Mouse (Mus musculus): ENCODE measurements around the gene Epha4.

Epha4 gene

GRCm38 (mm10) chr1:77514963-77515650 lies at the start of gene Epha4:
Epha4 (minus strand) TSS chr1:77515088.
- DNase-seq, result peak; percentile 42 to 60

DNA sequence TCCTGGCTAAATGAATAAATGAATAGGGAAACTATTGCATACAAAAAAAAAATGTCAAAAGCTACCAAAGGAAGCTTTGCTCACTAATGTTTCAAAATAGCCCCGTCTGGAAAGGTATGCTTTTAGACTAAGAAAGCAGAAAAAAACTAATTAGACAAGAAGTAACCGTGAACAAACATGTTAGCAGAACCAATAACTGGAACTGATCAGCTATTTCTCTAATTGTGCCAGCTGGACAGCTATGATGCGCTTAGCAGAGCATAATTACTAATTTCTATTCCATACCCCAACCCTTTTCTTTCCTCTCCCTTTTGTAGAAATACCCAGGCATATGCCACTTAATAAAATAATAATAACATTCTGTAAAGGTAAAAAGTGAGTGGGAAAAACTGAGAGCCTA lies 41.3 kb upstream of the Epha4 start:
- no peak for DNase-seq

DNA sequence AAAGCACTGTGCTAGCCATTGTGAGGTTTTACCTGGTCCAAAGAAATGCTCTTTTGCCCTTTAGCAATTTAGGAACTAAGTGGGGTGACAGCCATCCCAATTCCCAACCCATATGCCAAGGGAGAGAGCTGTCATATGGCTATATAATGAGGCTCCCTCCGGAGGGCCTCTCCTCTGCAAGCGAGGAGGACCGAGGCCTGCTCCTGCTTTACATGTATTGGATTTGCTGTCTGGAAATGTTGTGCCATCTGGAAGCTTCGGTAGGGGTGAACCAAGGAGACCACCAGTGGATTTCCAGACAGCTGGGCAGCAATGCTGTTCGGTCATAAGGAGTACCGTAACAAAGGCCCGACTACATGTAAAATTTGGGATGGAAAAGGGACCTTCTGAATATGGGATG lies 37.0 kb upstream of the Epha4 start:
- no peak for DNase-seq

DNA sequence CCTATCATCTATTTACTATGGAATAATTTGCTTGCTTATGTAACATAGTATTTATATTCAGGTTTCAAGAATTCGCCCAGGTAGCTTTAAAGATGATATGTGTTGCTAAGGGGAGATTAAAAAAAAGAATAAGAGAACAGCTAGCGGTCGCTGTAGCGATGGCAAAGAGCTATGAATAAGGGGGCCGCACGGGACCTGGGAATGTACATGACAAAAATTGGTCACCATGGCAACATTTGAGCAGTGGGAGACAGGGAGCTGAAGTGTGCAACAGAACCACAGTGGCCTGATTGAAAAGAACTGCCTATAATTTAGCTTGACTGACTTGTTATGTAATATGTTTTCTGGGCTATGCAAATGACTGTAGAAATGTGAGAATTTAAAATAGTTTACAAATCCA lies 30.8 kb upstream of the Epha4 start:
- no peak for DNase-seq

GRCm38 (mm10) chr1:77545035-77545434 lies 30.1 kb upstream of the Epha4 start:
- no peak for DNase-seq

GRCm38 (mm10) chr1:77544279-77544678 lies 29.4 kb upstream of the Epha4 start:
- no peak for DNase-seq

- no peak for DNase-seq
These were observed 25.1 kb upstream of the Epha4 start for GRCm38 (mm10) chr1:77539945-77540344.

- no peak for DNase-seq
These were observed 23.7 kb upstream of the Epha4 start for GRCm38 (mm10) chr1:77538559-77538958.

DNA sequence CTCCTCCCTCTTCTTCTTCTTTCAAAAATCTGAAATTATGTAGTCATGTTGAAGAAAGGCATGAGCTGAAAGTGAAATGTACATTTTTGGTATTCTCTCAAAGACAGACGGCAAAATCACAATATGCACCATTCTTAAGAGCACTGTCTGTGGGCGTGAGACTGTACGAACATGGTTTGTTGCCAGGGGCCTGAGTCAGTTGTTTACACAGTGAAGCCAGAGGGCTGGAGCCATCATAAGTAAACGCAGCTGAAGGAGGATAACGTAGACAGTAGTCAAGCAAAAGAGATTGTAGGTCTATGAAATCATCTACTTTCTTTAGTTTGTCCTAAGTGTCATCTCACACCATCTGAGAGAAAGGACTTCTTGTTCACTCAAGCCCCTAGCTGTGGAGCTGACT lies 21.0 kb upstream of the Epha4 start:
- DNase-seq, result no peak

DNA sequence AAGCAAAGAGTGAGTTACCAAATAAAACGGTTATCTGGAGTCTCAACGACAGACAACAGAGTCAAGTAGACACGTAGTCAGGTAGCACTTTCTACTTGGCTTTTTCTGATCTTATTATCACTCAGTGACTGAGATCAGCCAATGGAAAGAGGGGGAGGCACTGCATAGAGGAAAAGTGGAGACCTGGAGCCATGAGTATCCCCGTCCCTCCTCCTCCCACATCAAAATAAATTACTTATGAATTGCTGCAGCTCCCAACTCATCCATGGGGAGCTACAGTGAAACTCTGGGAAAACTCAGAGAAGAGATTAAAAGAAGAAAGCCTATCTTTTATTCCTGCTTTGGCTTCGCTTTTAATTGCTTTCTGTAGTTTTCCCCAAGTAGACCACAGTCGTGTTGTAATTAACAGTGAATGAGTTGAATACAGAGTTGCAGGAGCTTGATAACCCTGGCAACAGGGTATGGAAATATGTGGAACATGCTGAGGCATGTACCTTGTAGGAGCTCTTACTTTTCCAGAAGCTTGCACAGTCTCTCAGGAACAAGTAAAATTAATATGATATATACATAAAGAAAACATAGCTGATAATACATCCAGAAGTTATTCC lies 17.8 kb upstream of the Epha4 start:
- DNase-seq, result no peak

DNA sequence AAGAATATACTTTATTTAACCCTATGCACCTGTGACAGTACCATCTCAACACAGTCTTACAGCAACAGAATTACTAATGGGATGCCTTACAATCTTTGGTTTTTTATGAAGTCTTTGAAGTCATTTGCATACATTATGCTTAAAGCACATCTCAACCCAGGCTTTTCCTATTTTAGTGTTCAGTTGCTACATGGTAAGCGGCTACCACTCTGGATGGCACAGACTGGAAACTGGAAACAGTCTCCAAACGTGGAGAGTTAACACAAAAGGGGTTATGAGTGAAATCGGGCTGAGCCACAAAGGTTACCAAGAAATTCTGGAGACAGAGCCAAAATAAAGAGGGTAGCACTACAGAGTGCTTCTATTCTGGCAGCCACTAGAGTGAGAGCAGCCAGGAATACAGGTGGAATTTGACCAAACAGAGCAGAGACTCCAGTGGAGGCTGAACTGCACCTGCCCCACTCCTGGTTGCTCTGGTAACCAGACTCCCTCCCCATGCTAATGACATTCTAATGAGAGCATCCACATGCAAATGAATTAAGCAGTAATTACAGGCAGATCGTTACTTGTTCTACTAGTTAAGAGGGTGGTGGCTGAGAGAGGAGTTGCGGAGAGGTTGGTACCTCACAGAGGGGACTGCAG lies 17.2 kb upstream of the Epha4 start:
- no peak for DNase-seq

DNA sequence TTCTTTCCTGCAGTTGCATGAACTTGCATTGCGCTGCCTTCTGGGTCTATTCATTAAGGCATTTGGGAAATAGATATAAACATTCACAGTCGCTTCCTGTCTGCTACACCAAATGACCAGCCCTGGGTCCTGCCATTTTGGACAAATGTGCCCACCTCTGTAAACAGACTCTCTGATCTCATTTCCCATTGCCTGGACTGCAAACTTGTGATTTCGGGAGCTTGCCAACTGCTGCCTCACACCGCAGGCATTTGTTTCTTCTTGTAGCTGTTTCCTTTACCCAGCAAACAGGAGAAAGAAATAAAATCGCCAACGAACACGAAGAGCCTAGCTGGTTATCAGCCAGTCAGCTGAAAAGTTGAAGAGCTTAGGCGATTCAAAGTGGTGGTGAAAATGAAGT lies 10.2 kb upstream of the Epha4 start:
- DNase-seq, result no peak

DNA sequence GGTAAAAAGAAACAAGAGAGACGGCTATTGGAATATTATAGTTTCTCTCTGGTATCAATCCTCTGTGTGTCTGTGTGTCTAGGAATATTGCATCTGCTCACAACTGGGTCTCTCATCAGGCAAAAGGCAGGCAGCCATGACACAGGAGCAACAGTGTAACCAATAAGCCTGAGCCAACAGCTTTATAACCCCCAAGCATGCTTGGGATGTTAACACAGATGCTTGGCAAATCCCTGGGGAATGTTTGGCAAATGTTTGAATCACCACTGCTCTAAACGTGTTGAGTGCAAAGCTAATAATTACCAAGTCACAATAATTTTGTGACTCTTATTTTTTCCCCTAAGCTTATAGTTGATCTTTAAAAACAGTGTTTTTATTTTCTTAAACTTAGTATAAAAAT lies 8.5 kb upstream of the Epha4 start:
- DNase-seq, result no peak

DNA sequence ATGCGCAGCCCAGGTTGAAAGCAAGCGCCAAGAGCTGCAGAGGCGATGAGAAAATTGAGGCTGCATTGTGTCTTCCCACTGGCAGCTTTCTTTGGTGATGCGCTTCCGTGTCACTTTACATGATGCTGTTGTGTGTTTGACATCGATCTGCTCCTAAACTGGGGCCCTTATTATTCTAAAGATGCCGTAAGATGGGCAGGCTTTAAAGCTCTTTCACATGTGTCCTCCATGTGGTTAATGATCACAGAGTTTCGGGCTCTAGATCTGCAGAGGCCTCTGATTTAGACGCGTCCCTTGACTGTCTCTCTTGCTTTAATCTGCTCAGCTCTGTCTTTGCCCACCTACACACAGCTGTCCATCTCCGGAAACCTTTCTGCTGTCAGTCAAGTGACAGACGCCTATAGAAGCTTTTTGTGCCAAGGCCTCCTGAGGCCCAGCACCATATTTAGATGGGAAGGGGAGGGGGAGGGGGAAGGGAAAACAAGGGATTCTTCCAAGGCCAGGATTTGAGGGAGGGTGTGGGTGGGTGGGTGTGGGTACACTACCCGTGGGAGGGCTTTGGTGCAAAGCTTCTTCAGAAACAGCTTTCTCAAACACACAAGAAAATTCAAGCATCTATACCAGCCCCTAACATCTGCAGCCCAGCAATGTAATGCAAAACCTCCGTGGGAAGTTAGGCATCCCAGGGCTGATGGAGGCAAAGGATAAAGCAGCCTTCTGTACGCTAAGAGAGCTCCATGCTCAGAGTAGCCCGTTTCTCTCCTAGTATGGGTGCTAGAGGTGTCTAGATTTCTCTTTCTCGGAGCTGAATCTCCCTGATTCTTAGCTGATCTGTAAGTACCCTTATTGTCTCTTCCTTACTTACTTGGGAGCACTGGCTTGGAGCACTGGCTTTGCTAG lies 7.0 kb upstream of the Epha4 start:
- no peak for DNase-seq

DNA sequence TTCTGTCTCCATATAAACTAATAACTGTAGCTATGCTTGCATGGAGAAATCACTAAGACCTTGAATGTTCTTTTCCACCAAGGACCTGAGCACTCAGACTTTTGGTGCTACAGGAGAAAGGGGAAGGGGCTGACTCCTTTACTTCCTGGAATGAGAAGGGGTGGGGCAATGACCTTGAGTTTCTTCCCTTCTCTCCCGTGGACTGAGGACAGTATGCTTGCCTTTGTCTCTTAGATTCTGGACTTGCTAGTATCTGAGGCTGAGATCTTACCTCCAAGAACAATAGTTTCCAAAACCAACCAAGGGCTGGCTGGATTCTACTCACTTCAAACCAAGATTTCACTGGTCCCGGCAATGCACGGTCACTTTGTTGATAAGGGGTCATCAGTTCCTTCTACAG lies 3.8 kb upstream of the Epha4 start:
- no peak for DNase-seq

DNA sequence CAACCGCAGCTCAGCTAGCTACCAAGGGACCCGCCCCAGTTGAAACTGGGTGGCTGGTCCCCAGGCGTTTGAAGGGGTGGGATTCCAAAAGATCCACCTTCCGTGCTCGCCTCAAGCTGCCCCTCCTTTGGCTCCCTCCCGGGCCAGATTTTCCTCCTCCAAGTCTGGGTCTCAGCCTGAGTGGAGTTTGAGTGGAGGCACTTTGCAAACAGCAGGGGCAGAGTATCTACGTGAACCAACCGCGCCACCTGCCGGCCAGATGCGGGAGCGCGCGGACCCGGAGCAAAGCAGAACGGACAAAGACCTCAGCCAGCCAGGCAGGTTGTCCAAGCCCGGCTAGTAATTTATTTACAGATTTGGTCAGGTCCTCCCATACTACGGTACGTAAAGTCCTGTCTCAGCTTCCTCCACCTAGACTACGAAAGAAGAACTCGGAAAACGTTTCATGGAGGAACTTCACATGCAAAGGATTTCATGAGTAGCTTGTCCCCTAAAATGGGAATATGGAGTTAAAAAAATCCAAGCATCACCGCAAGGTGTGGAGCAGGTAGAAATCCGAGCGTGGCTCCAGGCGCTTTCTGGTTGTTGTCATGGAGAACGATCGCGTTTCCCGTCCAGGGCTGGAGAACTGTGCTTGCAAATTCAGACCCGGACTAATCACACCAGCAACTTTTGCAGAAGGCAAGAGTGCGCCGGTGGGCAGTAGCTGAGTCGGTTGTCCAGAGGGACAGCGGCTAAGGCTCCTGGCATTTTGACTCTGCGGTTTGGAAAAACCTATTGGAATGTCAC lies 1.5 kb upstream of the Epha4 start:
- peak; percentile 91 to 96 for DNase-seq

DNA sequence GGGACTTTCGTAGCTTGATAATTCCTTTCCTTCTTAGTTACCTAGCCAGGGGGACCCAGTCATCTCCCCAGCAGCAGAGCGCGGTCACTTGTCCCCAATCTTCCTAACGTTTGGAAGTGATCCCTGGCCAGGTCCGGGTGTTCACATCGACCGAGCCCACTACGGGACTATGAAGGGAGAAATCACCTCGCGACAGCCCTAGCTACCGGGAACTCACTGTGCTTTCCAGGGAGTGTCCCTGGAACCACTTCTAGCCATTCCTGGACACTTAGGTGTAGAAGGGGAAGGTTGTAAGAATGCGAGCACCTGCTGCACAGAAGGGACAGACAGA lies 728 bp upstream of the Epha4 start:
- no peak for DNase-seq

DNA sequence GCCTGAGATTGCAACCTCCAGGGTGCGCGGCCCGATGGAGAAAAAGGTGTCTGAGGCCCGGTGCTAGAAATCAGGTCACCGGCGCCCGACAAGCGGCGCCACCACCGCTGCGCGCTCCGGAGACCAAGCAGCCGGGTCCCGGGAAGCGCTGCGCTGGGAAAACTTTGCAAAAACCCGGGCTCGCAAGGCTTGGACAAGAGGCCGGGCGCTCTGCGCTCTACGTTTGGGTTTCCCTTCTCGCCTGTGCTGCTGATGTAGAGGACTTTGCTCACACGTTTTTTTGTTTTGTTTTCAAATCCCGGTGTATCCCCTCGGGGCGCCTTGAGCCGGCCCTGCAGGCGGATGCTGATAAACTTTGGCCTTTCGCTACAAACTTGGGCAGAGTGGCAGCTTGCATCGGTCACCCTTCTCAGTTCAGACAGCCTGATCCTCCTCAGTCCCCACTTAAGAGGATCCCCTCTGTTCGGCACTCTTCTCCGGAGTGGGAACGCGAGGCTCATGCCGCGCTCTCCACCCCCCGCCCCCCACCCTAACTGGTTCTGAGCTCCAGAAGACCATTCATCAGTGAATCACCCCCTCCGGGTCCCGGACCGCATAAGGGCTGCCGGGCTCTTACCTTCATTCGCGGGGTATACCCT lies 444 bp downstream of the Epha4 start:
- DNase-seq, result peak; percentile 28 to 41

DNA sequence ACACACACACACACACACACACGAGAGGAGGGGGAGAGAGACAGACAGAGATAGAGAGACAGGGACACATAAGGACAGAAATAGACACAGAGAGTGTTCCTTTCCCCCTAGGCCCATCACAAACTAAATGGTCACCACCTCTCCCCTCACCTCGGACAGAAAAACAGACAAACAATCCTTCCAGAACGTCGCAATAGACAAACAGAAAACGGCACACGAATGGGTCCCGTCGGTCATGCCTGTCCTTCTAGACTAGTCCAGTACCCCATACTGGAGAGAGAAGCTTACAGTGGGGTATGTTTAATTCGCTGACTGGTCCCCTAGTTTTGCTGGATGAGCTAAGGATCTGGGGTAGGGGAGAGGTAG lies 946 bp downstream of the Epha4 start:
- no peak for DNase-seq

- peak in 1 of 2 experiments; percentile 22 for DNase-seq
These were observed 1.4 kb downstream of the Epha4 start for GRCm38 (mm10) chr1:77513411-77513941.

GRCm38 (mm10) chr1:77512431-77513195 lies 2.3 kb downstream of the Epha4 start:
- no peak for DNase-seq
